Mouse (Mus musculus): ENCODE results near the gene Mroh8.
"Not testable (repeated sequence)": the region's sequence is repeated elsewhere in the genome, so short reads cannot be mapped to it uniquely, and the experiment has no call there.

Gene Mroh8

DNA sequence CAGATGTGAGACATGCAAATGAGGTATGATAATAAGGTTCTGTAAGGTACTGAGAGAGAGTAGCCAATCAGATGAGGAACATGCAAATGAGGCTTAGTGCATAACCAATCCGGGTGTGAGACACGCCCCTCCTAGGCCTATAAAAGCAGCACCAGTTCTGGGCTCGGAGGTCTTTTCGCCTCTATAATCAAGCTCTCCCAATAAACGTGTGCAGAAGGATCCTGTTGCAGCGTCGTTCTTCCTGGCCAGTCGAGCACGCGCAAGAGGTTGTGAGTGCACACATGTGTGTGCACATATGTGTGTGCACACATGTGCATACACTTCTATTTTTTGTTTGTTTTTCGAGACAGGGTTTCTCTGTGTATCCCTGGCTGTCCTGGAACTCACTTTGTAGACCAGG is 80.9 kb downstream of the Mroh8 start:
- DNase-seq (ENCODE audit: low read depth, low spot score) = not testable (repeated sequence)

GRCm38 (mm10) chr2:157190651-157191050 is 88.7 kb downstream of the Mroh8 start:
- DNase-seq (ENCODE audit: low read depth, low spot score) = no peak

DNA sequence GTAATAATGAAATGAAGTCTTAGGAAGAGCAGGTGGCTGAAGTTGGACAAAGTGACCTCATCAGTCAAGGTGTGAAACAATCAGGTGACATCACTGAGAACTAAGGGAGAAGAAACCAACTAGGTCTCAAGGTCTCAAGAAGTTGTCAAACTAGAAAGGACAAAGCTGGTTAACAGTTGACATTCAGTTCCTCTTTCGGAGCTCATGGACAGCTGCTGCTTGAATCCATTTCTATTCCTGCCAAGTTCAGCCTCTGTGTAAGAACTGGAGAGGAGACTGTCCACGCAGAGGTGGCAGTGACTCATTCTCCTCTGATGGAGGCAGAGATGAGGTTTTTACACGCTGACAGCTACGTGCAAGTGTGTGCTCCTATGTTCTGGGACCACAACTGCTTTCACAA is 92.1 kb downstream of the Mroh8 start:
- peak; percentile 33 for DNase-seq (ENCODE audit: low read depth, low spot score)

- DNase-seq (ENCODE audit: low read depth, low spot score) = no peak
Measured at GRCm38 (mm10) chr2:157186504-157186903, 92.8 kb downstream of the Mroh8 start.

DNA sequence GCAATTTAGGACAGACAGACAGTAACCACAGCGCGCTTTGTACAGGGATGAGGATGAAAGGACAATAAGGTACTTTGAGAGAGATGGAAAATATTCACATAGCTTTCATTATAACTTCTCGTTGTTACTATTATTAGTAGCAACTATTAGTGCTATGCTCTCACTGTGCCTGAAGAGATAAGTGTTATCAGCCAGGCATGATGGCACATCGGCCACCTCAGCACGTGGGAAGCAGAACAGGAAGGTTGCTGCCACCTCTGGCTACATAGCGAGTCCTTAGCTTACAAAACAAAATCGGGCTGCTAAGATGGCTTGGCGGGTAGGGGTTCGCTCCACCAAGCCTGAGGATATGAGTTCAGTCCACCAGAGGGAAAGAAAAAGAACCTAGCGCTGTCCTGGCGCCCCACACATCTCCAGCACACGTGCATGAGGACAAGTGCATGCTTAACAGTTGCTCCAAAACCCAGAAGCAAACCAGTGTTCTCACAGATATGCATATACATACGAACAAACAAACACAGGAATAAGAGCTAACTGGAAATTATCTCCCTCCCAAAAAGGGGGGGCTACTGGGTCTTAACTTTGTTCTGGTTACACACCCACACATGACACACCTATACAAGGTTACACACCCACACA is 94.2 kb downstream of the Mroh8 start:
- DNase-seq (ENCODE audit: low read depth, low spot score) = no peak

DNA sequence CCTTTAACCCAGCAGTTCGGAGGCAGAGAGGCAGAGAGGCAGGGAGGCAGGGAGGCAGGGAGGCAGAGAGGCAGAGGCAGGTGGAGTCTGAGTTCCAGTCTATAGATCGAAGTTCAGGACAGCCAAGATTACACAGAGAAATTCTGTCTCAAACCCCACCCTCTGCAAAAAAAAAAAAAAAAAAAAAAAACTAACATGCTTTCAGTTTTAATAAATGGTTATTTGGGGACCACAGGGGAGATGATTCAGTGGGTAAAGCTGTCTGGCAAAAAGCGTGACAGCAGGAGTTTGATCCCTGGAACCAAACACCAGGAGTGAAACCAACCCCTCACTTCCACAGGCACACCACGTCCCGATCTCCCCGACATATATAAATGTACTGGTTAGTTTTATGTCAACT is 101.2 kb downstream of the Mroh8 start:
- DNase-seq (ENCODE audit: low read depth, low spot score) = no peak

- DNase-seq (ENCODE audit: low read depth, low spot score) = no peak
Measured at GRCm38 (mm10) chr2:157176248-157176647, 103.1 kb downstream of the Mroh8 start.

DNA sequence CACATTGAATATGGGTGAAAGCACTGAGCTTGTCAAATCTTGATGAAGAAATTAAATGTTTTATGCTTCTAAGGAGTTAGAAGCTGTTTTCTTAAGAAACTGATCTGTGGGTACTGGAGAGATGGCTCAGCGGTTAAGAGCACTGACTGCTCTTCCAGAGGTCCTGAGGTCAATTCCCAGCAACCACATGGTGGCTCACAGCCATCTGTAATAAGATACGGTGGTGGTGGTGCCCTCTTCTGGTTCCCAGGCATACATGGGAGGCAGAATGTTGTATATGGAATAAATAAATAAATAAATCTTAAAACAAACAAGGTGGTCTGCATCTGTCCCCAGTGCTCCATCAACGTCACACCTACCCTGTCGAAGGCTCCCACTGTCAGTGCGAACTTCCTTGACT is 104.9 kb downstream of the Mroh8 start:
- no peak for DNase-seq (ENCODE audit: low read depth, low spot score)

DNA sequence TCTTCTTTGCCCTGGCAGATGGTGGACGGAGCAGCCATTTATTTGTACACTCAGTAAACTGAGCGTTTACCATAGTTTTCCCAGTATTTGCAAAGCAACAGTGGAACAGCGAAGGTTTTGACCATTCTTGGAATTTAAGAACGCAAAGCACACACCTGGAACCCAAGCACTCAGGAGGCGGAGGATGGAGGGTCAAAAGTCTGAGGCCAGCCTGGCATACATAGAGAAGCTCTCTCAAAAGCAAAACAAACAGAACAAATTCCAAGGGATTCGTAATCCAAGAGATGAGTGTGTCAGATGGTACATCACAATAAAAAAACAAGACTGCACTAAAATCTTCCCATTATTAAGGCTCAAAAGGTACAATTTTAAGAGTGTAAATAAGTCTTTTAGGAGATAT is 105.8 kb downstream of the Mroh8 start:
- DNase-seq (ENCODE audit: low read depth, low spot score) = no peak

- no peak for DNase-seq (ENCODE audit: low read depth, low spot score)
Measured at GRCm38 (mm10) chr2:157172984-157173383, 106.4 kb downstream of the Mroh8 start.

DNA sequence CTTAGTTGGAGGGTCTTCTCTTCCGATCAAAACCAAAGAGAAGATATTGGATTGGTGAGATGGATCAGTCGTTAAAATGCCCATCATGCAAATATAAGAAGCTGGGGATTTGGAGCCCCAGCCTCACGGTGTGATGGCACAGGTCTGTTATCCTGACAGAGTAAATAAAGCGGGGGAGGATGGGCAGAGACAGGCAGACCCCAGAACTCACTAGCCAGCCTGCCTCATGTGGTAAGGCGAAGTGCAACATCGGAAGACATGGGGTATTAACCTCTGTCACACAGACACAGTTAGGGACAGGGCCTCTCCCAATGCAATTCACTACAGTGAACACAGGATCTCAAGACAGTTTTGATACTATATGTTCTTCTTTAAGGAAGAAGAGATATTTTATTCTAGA is 108.7 kb downstream of the Mroh8 start:
- DNase-seq (ENCODE audit: low read depth, low spot score) = no peak

DNA sequence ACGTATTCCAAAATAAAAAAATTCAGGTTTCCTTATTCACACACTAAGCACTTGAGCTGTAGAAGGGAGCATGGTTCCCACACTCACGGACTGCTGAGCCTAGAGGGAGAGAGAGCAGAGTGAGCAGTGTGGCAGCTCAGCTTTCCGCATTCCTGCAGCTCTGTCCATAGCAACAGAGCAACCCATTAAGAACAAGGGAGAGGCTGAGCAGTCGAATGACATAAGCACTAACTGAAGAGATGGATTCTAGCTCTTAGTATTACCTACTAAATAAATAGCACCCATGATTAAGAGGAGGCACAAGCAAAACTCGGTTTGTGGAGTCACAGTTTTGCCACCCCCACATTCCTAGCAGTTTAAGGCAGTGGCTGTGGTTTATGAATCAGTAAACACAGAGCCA is 109.2 kb downstream of the Mroh8 start:
- peak; percentile 60 for DNase-seq (ENCODE audit: low read depth, low spot score)

GRCm38 (mm10) chr2:157166371-157167080 is 112.8 kb downstream of the Mroh8 start:
- peak; percentile 73 for DNase-seq (ENCODE audit: low read depth, low spot score)

- DNase-seq (ENCODE audit: low read depth, low spot score) = not testable (repeated sequence)
Measured at GRCm38 (mm10) chr2:157165312-157166224, 113.8 kb downstream of the Mroh8 start.

DNA sequence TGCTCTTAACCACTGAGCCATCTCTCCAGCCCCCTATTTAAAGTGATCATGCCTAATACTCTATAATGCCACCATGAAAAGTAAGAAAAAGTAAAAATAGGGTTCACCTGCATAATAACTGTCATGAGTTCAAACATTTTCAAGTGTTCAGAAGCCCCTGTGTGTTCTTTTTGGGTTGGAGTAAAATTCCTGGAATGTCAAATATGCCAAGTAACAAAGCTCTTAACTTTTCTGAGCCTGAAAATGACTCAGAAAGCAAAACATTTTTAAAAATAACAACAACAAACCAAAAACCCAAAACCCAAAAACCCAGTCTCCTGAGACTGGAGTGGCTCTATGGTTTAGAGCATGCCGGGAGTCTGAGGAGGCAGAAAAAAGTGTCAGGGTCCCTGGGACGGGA is 115.2 kb downstream of the Mroh8 start:
- no peak for DNase-seq (ENCODE audit: low read depth, low spot score)

Measured in brain, adult 2 months (tissue).